Mouse (Mus musculus): ENCODE data around the gene Faf1. TPM values are rescaled to one million over a fixed set of nuclear protein-coding genes. Genes with fewer than 3 reads are reported as not detected.

Gene Faf1
- polyA plus RNA-seq, 1 experiment from 2014 or later: 11.1 TPM

GRCm38 (mm10) chr4:109897810-109898566, 221.6 kb downstream of the Faf1 start:
- Histone ChIP-seq H3K9me3 (replicated peaks; ENCODE audit: control insufficient read depth, low read length) (no peaks in the 10 kb centered on the region), H3K27ac (ENCODE audit: low read length) (peak overlapping the region; percentile 41; the same call in 1 of the 2 replicates), H3K27me3 (ENCODE audit: control insufficient read depth, insufficient read depth, low read depth, low read length) (no peaks in the 10 kb centered on the region), H3K4me3 (ENCODE audit: low read depth, low read length) (no peak overlapping the region), H3K4me1 (ENCODE audit: control insufficient read depth, low read depth, low read length) (peaks cover 3% of the 10 kb centered on the region; the same call in 1 of the 2 replicates), H3K4me2 (ENCODE audit: low read depth, low read length) (no peak overlapping the region), H3K36me3 (ENCODE audit: control insufficient read depth, insufficient read depth) (no peaks in the 10 kb centered on the region), H3K9ac (ENCODE audit: low read depth, low read length) (no peak overlapping the region)
- peak; percentile 85 for ATAC-seq (ENCODE audit: low read depth)
- 46% methylated on average over 6 of the region's 6 CpGs for WGBS (ENCODE audit: insufficient replicate concordance)

- no peak overlapping the region for H3K4me3 ChIP-seq (ENCODE audit: low read depth, low read length)
- H3K9me3 ChIP-seq (replicated peaks; ENCODE audit: control insufficient read depth, low read length): no peaks in the 10 kb centered on the region
- H3K9ac ChIP-seq (ENCODE audit: low read depth, low read length): no peak overlapping the region
- H3K36me3 ChIP-seq (ENCODE audit: control insufficient read depth, insufficient read depth): no peaks in the 10 kb centered on the region
- H3K4me2 ChIP-seq (ENCODE audit: low read depth, low read length): no peak overlapping the region
- no peaks in the 10 kb centered on the region for H3K27me3 ChIP-seq (ENCODE audit: control insufficient read depth, insufficient read depth, low read depth, low read length)
- 70% methylated on average over 2 of the region's 2 CpGs for WGBS (ENCODE audit: insufficient replicate concordance)
- H3K27ac ChIP-seq (ENCODE audit: low read length): no peak overlapping the region
- no peak for ATAC-seq (ENCODE audit: low read depth)
- peaks cover 3% of the 10 kb centered on the region; the same call in 1 of the 2 replicates for H3K4me1 ChIP-seq (ENCODE audit: control insufficient read depth, low read depth, low read length)
These were observed 224.7 kb downstream of the Faf1 start for GRCm38 (mm10) chr4:109901076-109901475.

GRCm38 (mm10) chr4:109904487-109904886, 228.1 kb downstream of the Faf1 start:
- WGBS (ENCODE audit: insufficient replicate concordance): 85% methylated on average over 3 of the region's 3 CpGs
- H3K4me3 ChIP-seq (ENCODE audit: low read depth, low read length): no peak overlapping the region
- ATAC-seq (ENCODE audit: low read depth): no peak

GRCm38 (mm10) chr4:109929058-109929457, 252.7 kb downstream of the Faf1 start:
- H3K36me3 ChIP-seq (ENCODE audit: control insufficient read depth, insufficient read depth): no peaks in the 10 kb centered on the region
- no peak overlapping the region for H3K27ac ChIP-seq (ENCODE audit: low read length)
- no peak overlapping the region for H3K9ac ChIP-seq (ENCODE audit: low read depth, low read length)
- H3K4me1 ChIP-seq (ENCODE audit: control insufficient read depth, low read depth, low read length): no peaks in the 10 kb centered on the region
- no peaks in the 10 kb centered on the region for H3K27me3 ChIP-seq (ENCODE audit: control insufficient read depth, insufficient read depth, low read depth, low read length)
- no peaks in the 10 kb centered on the region for H3K9me3 ChIP-seq (replicated peaks; ENCODE audit: control insufficient read depth, low read length)
- no peak overlapping the region for H3K4me3 ChIP-seq (ENCODE audit: low read depth, low read length)
- H3K4me2 ChIP-seq (ENCODE audit: low read depth, low read length): no peak overlapping the region
- 86% methylated on average over 1 of the region's 1 CpGs for WGBS (ENCODE audit: insufficient replicate concordance)
- ATAC-seq (ENCODE audit: low read depth): no peak

More at GRCm38 (mm10) chr4:109904487-109904886, 228.1 kb downstream of the Faf1 start:
- Histone ChIP-seq H3K4me2 (ENCODE audit: low read depth, low read length) (no peak overlapping the region), H3K36me3 (ENCODE audit: control insufficient read depth, insufficient read depth) (no peaks in the 10 kb centered on the region), H3K4me1 (ENCODE audit: control insufficient read depth, low read depth, low read length) (no peaks in the 10 kb centered on the region), H3K27ac (ENCODE audit: low read length) (no peak overlapping the region), H3K9ac (ENCODE audit: low read depth, low read length) (no peak overlapping the region), H3K9me3 (replicated peaks; ENCODE audit: control insufficient read depth, low read length) (no peaks in the 10 kb centered on the region), H3K27me3 (ENCODE audit: control insufficient read depth, insufficient read depth, low read depth, low read length) (no peaks in the 10 kb centered on the region)

GRCm38 (mm10) chr4:109930445-109930844, 254.1 kb downstream of the Faf1 start:
- WGBS (ENCODE audit: insufficient replicate concordance): 87% methylated on average over 1 of the region's 1 CpGs
- Histone ChIP-seq H3K4me3 (ENCODE audit: low read depth, low read length) (no peak overlapping the region), H3K4me2 (ENCODE audit: low read depth, low read length) (no peak overlapping the region), H3K9me3 (replicated peaks; ENCODE audit: control insufficient read depth, low read length) (no peaks in the 10 kb centered on the region), H3K27ac (ENCODE audit: low read length) (no peak overlapping the region), H3K9ac (ENCODE audit: low read depth, low read length) (no peak overlapping the region), H3K4me1 (ENCODE audit: control insufficient read depth, low read depth, low read length) (no peaks in the 10 kb centered on the region), H3K27me3 (ENCODE audit: control insufficient read depth, insufficient read depth, low read depth, low read length) (no peaks in the 10 kb centered on the region), H3K36me3 (ENCODE audit: control insufficient read depth, insufficient read depth) (no peaks in the 10 kb centered on the region)
- no peak for ATAC-seq (ENCODE audit: low read depth)

- 71% methylated on average over 1 of the region's 1 CpGs for WGBS (ENCODE audit: insufficient replicate concordance)
- H3K4me3 ChIP-seq (ENCODE audit: low read depth, low read length): no peak overlapping the region
- H3K9me3 ChIP-seq (replicated peaks; ENCODE audit: control insufficient read depth, low read length): no peaks in the 10 kb centered on the region
- H3K4me1 ChIP-seq (ENCODE audit: control insufficient read depth, low read depth, low read length): no peaks in the 10 kb centered on the region
- no peak overlapping the region for H3K27ac ChIP-seq (ENCODE audit: low read length)
- H3K36me3 ChIP-seq (ENCODE audit: control insufficient read depth, insufficient read depth): no peaks in the 10 kb centered on the region
- H3K27me3 ChIP-seq (ENCODE audit: control insufficient read depth, insufficient read depth, low read depth, low read length): no peaks in the 10 kb centered on the region
- no peak overlapping the region for H3K9ac ChIP-seq (ENCODE audit: low read depth, low read length)
- ATAC-seq (ENCODE audit: low read depth): no peak
- no peak overlapping the region for H3K4me2 ChIP-seq (ENCODE audit: low read depth, low read length)
These were observed 254.5 kb downstream of the Faf1 start for GRCm38 (mm10) chr4:109930935-109931334.

GRCm38 (mm10) chr4:109936557-109936956, 260.2 kb downstream of the Faf1 start:
- Histone ChIP-seq H3K9ac (ENCODE audit: low read depth, low read length) (no peak overlapping the region), H3K4me2 (ENCODE audit: low read depth, low read length) (no peak overlapping the region), H3K4me3 (ENCODE audit: low read depth, low read length) (no peak overlapping the region), H3K27me3 (ENCODE audit: control insufficient read depth, insufficient read depth, low read depth, low read length) (no peaks in the 10 kb centered on the region), H3K4me1 (ENCODE audit: control insufficient read depth, low read depth, low read length) (no peaks in the 10 kb centered on the region), H3K27ac (ENCODE audit: low read length) (no peak overlapping the region), H3K9me3 (replicated peaks; ENCODE audit: control insufficient read depth, low read length) (no peaks in the 10 kb centered on the region), H3K36me3 (ENCODE audit: control insufficient read depth, insufficient read depth) (no peaks in the 10 kb centered on the region)
- 71% methylated on average over 3 of the region's 3 CpGs for WGBS (ENCODE audit: insufficient replicate concordance)
- no peak for ATAC-seq (ENCODE audit: low read depth)

- Histone ChIP-seq H3K4me3 (ENCODE audit: low read depth, low read length) (no peak overlapping the region), H3K27ac (ENCODE audit: low read length) (no peak overlapping the region), H3K9me3 (replicated peaks; ENCODE audit: control insufficient read depth, low read length) (no peaks in the 10 kb centered on the region), H3K36me3 (ENCODE audit: control insufficient read depth, insufficient read depth) (no peaks in the 10 kb centered on the region), H3K4me1 (ENCODE audit: control insufficient read depth, low read depth, low read length) (no peaks in the 10 kb centered on the region), H3K4me2 (ENCODE audit: low read depth, low read length) (no peak overlapping the region), H3K27me3 (ENCODE audit: control insufficient read depth, insufficient read depth, low read depth, low read length) (no peaks in the 10 kb centered on the region), H3K9ac (ENCODE audit: low read depth, low read length) (no peak overlapping the region)
- no peak for ATAC-seq (ENCODE audit: low read depth)
These were observed 262.9 kb downstream of the Faf1 start for GRCm38 (mm10) chr4:109939291-109939690.

GRCm38 (mm10) chr4:109945554-109945953, 269.2 kb downstream of the Faf1 start:
- H3K4me1 ChIP-seq (ENCODE audit: control insufficient read depth, low read depth, low read length): no peaks in the 10 kb centered on the region
- ATAC-seq (ENCODE audit: low read depth): no peak
- no peaks in the 10 kb centered on the region for H3K36me3 ChIP-seq (ENCODE audit: control insufficient read depth, insufficient read depth)
- no peaks in the 10 kb centered on the region for H3K9me3 ChIP-seq (replicated peaks; ENCODE audit: control insufficient read depth, low read length)
- no peak overlapping the region for H3K27ac ChIP-seq (ENCODE audit: low read length)
- H3K27me3 ChIP-seq (ENCODE audit: control insufficient read depth, insufficient read depth, low read depth, low read length): no peaks in the 10 kb centered on the region
- H3K9ac ChIP-seq (ENCODE audit: low read depth, low read length): no peak overlapping the region
- WGBS (ENCODE audit: insufficient replicate concordance): 91% methylated on average over 1 of the region's 1 CpGs
- no peak overlapping the region for H3K4me3 ChIP-seq (ENCODE audit: low read depth, low read length)
- no peak overlapping the region for H3K4me2 ChIP-seq (ENCODE audit: low read depth, low read length)
